Mouse (Mus musculus) embryo, embryonic 11.5 days (tissue): ENCODE results near the gene Sorl1.

Source experiments
- DNase-seq: peaks from one replicate; pipeline ENCODE4 v3.0.0-alpha.2; 2012; ENCODE audit warnings: low read depth, low spot score

Sorl1 gene

DNA sequence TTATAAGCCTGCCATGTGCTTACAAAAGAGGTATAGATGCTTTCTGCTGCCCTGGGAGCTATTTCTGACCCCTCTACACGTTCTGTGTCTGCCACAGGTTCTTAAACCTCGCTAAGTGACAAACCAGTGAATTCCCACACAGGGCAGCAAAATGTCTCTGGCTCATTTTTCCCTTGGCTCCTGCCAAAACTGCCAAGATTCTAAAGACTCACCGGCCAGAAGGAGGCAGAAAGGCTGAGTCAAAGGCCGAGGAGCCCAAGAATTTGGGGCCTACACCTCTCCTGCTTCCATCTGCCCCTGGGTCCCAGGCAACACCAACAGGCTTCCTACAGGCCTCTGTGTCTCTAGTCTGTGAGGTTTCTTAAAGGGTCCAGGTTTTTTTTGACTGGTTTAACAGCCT is 198.4 kb downstream of the Sorl1 start:
- no peak for DNase-seq

DNA sequence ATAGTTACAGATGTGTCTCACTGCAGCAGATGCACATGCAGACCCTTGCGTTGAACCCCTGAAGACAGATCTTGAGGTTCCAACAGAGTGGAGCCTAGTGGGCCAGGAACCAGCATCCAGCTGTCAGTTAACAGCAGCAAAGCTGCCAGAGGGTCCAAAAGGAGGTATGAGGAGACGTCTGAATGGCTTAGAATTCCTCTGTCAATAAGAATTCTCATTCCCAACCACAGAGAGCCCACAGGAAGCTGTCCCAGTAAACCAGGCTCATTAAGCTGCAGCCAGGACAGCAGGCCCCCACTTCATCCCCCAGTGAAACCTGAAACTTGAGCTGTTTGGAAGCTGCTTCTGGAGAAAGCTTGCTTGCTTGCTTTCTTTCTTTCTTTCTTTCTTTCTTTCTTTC is 200.0 kb downstream of the Sorl1 start:
- DNase-seq: no peak

DNA sequence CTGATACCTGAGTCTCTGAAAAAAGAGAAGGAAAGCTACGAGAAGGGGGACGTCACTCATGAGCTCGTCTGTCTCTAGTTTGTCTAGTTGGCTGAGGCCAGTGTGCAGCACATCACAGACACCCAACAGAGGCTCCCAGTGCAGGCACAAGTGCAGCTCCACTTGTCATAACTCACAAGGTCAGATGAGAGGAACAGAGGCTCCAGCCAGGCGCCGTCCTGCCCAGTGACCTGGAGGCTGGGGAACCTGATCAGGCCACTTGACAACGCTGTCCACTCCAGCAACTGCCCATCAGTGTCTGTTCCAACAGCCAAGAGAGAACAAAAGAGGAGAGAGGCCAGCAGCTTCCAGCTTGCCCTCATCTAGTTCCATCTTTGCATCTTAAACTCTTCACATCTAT is 201.7 kb downstream of the Sorl1 start:
- no peak for DNase-seq

DNA sequence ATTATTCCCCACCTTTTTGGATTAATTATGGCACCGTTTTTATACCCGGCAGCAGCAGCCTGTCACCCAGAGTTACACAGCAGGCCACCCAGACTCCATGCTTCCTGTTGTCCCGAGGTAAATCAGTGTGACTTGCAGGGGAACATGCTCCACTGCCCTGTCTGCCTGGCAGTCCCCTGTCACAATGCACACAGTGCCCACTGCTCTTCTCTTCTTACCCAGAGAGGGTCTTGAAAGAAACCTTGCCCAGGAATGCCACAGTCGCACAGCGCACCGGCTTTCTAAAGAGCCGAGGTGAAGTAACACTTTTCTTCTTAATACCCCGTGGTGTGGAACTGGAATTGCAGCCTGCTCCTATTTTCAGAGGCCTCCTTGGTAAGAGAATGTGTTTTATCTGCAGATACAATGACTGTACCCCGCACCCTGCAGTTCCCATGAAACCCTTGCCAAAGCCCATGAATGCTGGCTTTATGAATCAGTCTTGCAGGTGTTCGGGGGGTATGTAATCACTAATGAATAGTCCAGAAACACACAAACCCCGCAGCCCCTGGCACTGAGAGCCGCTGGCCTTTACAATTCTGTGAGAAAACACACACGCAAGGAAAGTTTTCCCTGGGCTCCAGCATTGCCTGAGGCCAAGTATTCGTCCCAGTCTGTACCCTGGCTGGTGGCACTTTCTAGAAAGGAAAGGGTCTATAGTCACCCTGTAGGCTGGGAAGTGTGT is 205.3 kb downstream of the Sorl1 start:
- DNase-seq: no peak

DNA sequence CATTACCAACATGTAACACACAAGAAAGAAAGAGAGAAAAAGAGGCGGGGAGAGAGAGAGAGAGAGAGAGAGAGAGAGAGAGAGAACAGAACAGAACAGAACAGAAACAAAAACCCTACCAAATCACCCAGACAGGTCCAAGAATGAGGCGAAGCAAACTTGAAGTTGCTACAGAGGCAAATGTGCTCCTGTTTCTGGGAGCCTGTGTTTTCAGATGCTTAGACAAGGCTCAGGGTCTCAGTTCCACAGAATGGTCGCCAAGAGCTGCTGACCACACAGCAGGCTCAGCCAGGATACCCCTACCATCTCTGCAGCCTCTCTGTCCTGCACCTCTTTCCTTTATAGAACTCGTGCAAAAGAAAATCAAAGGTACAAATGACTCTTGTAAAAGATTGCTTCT is 205.9 kb downstream of the Sorl1 start:
- no peak for DNase-seq

DNA sequence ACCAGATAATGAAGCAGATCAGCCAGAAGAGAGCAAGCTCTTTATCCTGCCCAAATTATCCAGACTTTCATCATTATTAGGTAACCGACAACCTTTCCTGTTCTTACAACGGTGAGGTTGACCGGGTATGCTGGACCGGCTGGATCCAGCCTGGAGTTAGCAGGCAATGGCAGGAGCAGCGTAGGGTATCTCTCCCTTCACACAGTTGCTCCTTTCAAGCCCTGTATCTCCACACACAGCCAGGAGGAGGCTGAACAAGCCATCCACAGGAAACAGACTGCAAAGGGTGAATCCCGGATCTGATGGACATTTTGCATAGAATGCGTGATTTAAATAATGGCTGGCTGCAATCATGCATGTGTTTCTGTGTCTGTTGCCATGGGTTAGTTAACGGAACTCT is 208.5 kb downstream of the Sorl1 start:
- DNase-seq: no peak
